16 mouse cellular contexts compared by ENCODE assay signal in the genomic region with DNA sequence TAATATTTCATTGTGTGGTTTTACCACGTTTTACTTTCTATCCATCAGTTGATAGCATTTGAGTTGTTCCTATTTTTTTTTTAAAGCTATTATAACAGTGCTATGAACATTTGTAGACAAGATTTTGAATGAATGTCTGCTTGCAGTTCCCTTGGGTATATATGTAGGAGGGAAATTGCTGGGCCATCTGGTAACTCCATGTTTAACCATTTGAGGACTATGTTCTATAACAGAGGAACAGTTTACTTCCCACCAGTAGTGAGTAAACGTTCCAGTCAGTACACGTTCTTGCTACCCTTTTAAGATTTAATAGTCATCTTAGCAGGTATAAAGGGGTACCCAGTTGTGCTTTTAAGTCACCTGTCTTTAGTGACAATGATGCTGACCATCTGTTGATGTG.
"Had no signal": no experiment of that assay in that cellular context is flagged by ENCODE, and none has a peak within 500 bp of the region (broad histone marks: within the 10 kb centered on the region; RNA-seq: fewer than 3 reads in every experiment).

No protein-coding gene starts in this region.

- H3K27me3 ChIP-seq: neural tube, embryonic 13.5 days; neural tube, embryonic 15.5 days; stomach, embryonic 15.5 days had no signal

- H3K4me3 ChIP-seq: neural tube, embryonic 13.5 days; neural tube, embryonic 15.5 days; stomach, embryonic 15.5 days had no signal

- H3K9ac ChIP-seq: neural tube, embryonic 13.5 days; neural tube, embryonic 15.5 days; stomach, embryonic 15.5 days had no signal

- DNase-seq: retina, postnatal 1 day; right cerebral cortex, adult 18-20 months; right cerebral cortex, postnatal 14 days; right cerebral cortex, postnatal 25 days; right cerebral cortex, postnatal 4 days; spleen, adult 18-20 months; thymus, adult 18-20 months; thymus, adult 2 months; thymus, postnatal 14 days; thymus, postnatal 25 days; thymus, postnatal 36 days; thymus, postnatal 4 days had no signal

- H3K4me1 ChIP-seq: stomach, embryonic 15.5 days had no signal

- H3K27ac ChIP-seq: neural tube, embryonic 13.5 days; neural tube, embryonic 15.5 days; stomach, embryonic 15.5 days; stomach, postnatal 0 days had no signal

- H3K36me3 ChIP-seq: neural tube, embryonic 13.5 days; neural tube, embryonic 15.5 days; stomach, embryonic 15.5 days had no signal
